Comparison of ENCODE assay signal across 12 mouse cellular contexts in the genomic region with DNA sequence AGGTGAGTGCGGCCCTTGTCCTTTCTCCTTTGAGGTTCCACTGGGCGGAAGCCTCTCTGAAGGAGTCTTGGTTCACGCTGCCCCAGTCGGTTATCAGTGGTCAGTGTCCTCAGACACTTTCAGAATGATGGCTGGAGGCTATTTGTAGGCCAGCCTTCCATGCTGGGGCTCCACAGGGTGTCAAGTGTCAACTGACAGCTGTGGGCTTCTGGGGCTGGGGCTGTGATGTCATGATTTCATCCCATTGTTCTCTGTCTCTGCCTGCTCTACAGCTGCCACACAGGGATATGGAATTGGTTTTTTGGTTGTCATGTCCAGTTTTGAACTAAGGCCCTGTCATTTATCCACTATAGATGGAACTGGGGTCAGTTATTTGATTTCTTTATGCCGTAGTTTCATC.
"Had no signal": no experiment of that assay in that cellular context is flagged by ENCODE, and none has a peak within 500 bp of the region (broad histone marks: within the 10 kb centered on the region; RNA-seq: fewer than 3 reads in every experiment).

No protein-coding gene starts in this region.

- H3K36me3 ChIP-seq: intestine, embryonic 15.5 days; kidney, embryonic 15.5 days had no signal

- H3K27me3 ChIP-seq: intestine, embryonic 15.5 days; kidney, embryonic 15.5 days; midbrain, embryonic 15.5 days had no signal

- H3K27ac ChIP-seq: intestine, embryonic 15.5 days; kidney, embryonic 15.5 days; left cerebral cortex, adult 2 months; liver, embryonic 14.5 days; midbrain, embryonic 10.5 days; midbrain, embryonic 15.5 days had no signal

- H3K9ac ChIP-seq: intestine, embryonic 15.5 days; kidney, embryonic 15.5 days; liver, embryonic 14.5 days; midbrain, embryonic 15.5 days had no signal

- H3K4me2 ChIP-seq: intestine, embryonic 15.5 days; kidney, embryonic 15.5 days; midbrain, embryonic 15.5 days had no signal

- H3K4me3 ChIP-seq: intestine, embryonic 15.5 days; kidney, embryonic 15.5 days; left cerebral cortex, adult 2 months; midbrain, embryonic 10.5 days; midbrain, embryonic 15.5 days had no signal

- ATAC-seq: intestine, embryonic 15.5 days; midbrain, embryonic 15.5 days had no signal

- H3K4me1 ChIP-seq: intestine, embryonic 15.5 days; kidney, embryonic 15.5 days; midbrain, embryonic 15.5 days had no signal

- DNase-seq: kidney, adult 18-20 months; kidney, postnatal 14 days; lung, adult 18-20 months; lung, postnatal 36 days; thymus, adult 18-20 months; thymus, postnatal 14 days had no signal

- H3K9me3 ChIP-seq: intestine, embryonic 15.5 days; kidney, embryonic 15.5 days; midbrain, embryonic 10.5 days; midbrain, embryonic 15.5 days had no signal
